Mouse (Mus musculus) right cerebral cortex, postnatal 10 days (tissue): ENCODE data around the gene Pramef8.
"Not testable (repeated sequence)": the region's sequence is repeated elsewhere in the genome, so short reads cannot be mapped to it uniquely, and the experiment has no call there.

ENCODE experiments used
- DNase-seq, 2 experiments: peaks; one replicate each; pipeline ENCODE4 v3.0.0; 2021; ENCODE audit warnings: low spot score in 2 of 2

Pramef8 gene

DNA sequence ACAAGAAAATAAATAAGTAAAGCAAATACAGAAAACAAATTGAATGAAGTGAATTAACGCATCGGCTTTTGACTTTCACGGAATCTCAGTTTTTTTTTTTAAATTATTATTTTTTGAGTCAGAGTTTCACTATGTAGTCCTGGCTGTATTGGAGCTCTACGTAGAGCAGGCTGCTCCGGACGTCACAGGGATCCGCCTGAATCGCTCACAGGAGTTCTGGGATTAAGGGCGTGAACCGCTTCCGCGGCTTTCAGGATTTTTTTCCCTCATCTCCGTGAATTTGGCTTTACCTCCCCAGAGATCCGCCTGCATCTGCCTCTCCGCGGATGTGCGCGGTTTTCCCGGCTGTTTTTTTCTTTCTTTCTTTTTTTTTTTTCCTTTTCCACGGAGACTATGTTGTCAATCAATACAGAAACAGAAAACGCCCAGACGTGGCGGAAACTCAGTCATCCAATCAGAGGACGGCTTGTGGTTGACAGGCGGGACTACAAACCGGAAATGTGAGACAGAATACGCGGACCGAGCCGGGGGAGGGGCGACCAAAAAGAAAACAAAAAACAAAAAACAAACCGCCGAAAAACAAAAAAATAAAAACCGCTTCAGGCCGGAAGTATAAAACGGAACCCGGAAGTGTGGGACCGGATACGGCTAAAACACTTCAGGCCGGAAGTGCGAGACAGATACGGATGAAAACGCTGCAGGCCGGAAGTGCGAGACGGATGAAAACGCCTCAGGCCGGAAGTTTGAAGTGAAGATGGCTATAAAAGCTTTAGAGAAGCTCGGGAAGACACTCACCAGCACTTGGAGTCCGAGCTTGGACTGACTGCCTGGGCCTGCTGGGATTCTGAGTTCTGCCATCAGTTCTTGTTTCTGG is at the start of gene Pramef8:
Gene Pramef8 (plus strand): TSS at position 208 of the 874 bp plus-strand sequence.
- peak; percentile 94 to 96 for DNase-seq

DNA sequence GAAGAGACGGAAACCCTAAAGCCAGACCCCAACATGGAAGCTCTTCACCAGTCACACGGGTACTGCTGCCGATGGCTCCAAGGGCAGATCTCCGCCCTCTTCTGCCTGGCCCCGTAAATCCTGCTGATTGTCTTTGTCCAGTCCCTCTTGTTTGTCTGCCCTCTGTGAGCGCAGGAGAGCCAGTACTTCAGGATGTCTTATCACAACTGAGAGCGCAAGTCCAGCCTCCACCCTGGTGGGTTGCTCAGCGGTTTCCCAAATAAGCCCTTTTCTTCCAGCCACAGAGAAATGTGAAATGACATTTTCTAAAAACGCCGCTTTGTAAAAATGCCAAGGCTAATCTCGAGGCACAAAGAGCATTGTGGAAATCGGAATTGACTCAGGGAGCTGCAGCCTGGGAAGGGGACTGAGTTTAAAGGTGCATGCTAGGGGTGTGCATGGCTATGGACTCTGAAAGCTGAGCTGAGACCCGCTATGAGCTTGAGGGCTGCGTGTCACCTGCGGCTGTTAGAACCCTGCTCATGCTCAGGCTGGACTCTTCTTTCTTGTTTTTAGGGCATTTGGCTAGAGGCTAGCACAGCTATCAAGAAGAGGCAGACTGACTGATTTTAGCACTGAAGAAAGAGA is 45.7 kb upstream of the Pramef8 start:
- DNase-seq, result no peak

DNA sequence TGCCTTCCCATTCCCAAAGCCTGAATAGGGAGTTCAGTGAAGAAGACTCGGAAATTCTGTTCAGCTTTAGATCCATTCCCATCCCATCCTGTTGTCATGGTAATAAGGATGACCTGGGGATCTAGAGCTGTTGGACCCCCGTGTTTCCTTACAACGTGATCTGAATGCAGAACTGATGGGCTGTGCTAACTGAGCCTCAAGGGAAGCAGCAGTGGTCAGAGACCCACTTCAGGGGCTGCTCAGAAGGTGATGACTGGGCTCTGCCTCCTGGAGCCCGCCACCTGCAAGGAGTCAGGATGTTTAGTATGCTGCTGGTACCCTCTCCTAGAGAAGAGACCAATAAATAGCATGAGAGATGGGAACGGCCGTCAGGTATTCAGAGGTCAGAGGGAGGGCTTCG is 32.7 kb upstream of the Pramef8 start:
- DNase-seq, result no peak

DNA sequence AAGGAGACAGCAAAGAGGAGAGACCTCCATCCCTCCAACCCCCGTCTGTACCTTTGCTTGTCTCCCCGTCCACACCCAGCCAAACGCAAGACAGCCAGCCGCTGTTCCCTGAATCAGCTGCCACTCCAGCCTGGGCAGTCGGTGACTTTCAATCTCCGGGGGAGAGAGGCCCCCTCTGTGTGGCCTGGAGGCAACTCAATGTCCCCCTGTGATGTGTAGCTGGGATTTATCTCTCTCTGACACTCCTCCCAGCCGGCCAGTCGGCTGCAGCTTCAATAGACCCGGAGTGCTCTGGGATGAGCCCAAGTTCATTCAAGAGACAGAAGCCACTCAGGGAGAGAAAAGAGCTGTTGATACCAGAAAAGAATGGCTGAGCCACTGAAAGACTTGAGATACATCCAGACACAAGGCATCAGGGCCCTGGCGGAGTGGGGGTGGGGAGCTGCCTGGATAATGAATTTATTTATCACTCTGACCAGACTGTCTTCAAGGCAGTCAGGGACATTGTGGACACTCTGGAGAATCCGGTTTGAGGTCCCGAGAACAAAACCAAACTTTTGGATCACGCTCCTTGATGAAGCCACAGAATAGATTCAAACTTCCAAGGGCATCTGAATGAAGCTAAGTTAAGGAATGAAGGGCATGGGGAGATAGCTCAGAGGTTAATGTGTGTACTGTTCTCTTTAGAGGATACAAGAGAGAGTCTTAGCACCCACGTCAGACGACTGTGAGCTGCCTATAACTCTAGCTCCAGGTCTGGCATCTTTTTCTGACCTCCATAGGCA is 32.1 kb upstream of the Pramef8 start:
- DNase-seq, result peak; percentile 49 to 54

DNA sequence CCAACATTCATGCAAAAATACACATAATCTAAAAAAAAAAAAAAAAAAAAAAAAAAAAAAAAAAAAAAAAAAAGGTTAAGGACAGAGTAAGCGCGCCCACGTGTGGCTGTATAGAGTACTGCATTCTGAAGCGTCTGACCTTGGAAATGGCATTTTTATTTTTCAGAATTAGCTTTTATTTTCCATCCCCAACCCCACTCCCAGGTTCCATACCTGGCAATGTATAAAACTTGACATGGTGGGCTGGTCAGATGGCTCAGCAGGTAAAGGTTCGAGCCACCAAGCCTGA is 31.6 kb upstream of the Pramef8 start:
- peak in 1 of 2 experiments; percentile 57 for DNase-seq

DNA sequence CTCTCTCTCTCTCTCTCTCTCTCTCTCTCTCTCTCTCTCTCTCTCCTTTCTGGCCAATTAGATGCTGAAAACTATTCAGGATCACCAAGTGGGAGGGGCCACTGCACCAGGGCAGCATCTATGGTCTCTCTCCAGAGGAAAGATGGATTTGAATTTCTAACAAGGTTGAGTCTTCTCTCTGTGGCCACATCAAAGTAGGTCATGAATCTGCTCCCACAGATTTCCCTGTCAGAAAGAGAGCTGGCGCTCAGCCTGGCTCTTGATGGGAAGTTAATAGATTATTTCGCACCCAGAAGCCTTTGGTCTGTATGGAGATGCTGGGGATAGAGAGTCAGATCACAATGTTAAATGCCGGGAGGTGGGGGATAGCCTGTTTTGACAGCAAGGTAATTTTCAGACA is 30.1 kb upstream of the Pramef8 start:
- DNase-seq, result peak in 1 of 2 experiments; percentile 39

DNA sequence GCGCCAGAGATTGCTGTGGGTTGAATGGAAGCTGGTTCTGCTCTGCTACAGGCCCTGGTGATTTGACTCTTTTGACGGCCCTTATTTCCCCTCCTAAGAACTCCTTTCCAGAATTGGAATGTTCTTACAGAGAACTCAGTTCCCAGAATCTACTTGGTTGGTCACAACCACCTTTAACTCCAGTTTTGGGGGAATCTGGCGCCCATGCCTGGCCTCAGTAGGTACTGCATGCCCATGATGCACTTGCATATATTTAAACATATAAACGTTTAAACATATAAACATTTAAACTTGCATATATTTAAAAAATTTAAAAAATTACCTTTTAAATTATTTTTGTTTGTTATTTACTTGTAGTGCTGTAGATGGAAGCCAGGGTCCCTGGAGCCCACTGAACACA is 28.6 kb upstream of the Pramef8 start:
- DNase-seq, result no peak

DNA sequence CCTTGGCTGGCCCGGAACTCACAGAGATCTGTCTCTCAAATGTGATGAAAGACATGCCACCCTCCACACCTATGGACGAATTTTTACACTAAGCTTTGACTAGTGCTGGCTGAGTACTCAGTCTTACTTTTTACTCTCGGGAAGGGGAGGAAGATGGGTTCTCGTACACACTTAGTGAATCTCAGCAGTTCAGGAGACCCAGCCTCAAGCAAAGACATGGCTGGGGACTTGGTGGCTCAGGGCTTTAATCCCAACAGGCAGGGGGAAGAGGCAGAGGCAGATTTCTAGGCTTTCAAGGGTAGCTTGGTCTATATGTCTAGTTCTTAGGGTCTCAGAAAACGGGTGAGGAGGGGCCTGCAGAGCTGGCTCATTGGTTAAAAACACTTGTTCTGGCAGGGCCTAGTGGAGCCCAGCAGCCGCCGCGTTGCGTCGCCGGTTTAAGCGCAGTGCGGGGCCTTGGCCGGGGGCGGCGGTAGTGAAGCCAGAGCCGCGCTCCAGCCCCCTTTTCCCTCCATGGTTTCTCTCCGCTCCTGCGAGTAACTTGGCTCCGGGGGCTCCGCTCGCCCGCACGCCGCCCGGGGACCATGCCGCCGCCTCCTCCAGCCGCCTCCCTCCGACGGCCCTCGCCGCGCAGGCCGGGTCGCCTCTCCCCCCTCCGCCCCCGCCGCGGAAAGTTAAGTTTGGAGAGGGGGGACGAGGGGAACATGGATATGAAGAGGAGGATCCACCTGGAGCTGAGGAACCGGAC is 23.1 kb upstream of the Pramef8 start:
- peak; percentile 52 to 57 for DNase-seq

DNA sequence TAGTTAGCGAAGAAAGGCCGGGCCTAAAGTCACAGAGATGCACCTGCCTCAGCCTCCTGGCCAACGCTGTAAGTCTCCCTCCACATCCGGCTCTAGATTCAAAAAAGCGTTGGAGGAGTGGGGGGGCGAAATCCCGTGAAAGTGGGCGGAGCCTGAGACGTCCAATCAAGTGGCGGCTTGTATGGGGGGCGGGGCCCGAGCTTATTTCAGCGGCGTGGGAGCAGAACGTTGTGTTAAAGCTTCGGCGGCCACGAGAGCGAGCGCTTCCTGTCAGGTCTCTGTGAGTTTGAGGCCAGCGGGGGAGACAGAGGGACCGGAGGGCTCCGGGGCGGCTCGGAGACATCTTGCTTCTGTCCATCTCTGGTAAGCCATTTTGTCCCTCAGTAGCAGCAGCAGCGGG is 18.0 kb upstream of the Pramef8 start, which contains the start of gene Pramel1:
Gene Pramel1 (plus strand): TSS at position 248 of the 400 bp plus-strand sequence.
- DNase-seq, result no peak

DNA sequence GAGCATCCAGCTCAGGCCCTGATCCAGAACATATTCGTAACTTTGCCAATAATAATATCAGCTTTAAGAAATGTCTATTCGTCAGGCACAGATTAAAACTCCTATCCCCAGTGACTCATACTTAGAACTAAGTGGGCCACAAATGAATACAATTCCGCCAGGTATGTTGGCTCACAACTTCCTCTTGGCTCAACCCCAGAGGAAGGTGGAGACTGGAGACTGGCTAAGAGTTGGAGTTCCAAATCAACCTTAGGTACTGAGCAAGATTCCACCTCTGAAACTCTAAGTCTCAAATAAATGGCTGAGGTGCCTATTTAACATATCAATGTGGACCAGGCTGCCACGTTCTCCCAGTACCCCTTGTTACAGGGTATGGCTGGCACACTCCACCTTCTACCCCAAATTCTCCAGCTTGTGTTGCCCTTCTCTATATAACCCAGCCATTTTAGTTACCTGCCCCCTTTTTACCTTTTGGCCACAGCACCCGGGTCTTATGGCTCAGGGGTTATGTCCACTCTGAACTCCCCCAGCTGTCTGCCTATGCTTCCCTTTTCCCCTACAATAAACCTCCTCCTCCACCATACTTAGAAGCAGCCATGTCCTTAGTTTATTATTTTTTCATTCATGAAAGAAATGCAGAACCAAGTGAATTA is 534 bp upstream of the Pramef8 start:
- peak; percentile 22 to 32 for DNase-seq

DNA sequence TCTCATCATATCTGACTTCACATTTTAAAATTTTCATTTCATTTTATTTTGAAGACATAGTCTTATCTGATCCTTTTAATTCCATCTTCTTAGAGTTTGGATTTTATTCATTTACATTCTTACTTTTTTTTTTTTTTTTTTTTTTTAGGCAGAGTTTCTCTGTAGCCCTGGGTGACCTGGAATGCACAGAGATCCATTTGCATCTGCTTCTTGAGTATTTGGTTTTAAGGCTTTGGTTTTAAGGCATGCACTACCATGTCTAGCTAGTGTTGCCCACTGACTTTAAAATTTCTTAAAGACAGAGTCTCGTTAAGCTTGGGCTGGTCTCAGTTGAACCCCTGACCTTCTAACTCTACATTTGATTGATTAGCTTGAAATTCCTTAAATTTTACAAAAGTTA is 1.4 kb downstream of the Pramef8 start:
- DNase-seq, result no peak

DNA sequence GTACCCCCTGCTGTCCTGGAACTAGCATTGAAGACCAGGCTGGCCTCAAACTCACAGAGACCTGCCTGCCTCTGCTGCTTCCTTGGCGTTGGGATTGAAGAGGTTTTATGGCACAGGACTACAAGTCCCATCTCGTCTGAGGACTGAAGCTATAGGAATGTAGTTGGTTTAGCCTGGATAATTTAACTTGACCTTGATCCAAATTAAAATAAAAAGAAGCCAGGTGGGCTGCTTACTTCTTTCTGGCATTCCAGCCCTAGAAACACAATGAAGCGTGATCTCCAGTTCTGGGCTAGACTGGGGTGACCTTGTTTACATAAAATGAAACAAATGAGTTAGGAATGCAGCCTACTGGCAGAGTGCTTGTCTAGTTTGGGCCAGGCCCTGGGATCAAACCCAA is 1.9 kb downstream of the Pramef8 start:
- DNase-seq, result no peak

DNA sequence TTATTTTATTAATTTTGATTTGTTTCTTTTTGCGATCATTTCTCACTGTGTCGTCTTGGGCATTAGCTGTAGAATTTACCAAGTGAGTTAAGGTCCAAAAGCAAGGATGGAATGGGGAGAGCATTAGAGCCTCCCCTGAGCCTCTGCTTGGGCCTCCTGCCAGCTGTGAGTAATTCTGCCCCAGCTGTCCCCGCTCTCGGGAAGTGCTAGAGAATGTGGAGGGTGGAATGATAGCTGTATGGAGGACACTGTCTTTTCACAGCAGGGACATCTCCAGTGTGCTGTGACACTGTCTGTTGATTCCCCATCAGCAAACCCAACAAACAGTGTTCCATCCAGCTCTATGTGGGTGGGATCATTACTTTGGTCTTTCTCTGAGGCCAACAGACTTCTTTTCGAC is 14.5 kb downstream of the Pramef8 start:
- DNase-seq, result not testable (repeated sequence)

DNA sequence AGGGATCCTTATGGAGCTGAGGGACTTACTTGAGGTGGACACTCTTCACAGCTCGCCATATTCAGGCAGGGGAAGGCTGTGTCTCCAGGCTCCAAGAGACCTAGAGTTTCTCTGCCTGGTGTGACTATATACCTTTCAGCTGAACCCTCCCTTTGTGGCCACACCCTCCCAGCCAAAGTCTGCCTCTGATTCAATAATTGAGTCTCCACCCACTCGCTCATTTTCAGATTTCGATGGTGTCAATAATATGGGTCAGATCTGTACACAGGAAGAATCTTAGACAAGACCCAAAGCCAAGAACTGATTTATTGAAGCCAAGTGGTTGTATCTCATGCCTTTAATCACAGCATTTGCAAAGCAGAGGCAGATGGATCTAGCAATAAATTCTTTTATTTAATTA is 38.0 kb downstream of the Pramef8 start, which contains the start of gene Oog4:
Gene Oog4 (minus strand): TSS at position 101 of the 400 bp plus-strand sequence.
- DNase-seq, result no peak
